Mouse (Mus musculus) lung, adult 2 months (tissue): ENCODE results near the gene Ndrg4.

ENCODE experiments used
- CTCF ChIP-seq: fragments of 200-500 bp; IDR thresholded peaks from 2 replicates; pipeline ENCODE4 v1.5.1; 2011; ENCODE audit warnings: mild to moderate bottlenecking, low read length, control low read depth; ENCODE audit not compliant: insufficient read depth
- POLR2A ChIP-seq: fragments of 200-500 bp; IDR thresholded peaks from 2 replicates; pipeline ENCODE4 v1.6.1; 2011; ENCODE audit warnings: low read depth, mild to moderate bottlenecking, control low read depth, low read length, borderline replicate concordance; ENCODE audit errors: extremely low read depth

DNA sequence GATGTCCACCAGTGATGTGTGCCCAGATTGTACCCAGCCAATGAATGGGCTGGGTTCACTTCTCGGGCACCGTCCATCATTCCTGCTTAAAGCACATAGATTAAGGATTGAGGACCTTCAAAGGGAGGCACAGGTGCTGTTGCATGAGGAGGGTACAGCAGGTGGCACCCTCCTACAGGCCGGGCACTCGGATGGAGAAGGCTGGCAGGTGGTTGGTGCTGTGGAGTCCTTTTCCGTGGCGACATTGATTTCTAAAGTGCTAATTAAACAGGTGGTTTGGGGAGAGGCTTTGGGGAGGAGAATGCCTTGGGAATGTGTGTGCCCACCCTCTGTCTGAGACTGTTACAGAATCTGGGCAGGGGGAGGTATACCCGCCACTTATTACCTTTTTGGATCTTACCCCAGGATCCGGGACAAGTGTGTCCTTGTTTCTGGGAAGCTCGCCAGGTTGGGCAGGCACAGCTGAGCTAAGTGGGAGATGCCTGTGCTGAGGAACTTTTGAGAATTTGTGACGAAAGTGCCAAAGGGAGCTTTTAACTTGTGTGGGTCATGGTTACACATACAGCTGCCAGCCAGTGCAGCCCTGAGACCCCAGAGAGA, 11.4 kb downstream of the Ndrg4 start:
- TF ChIP-seq CTCF (no peak), POLR2A (no peak)
